ENCODE assay signal across 9 mouse cellular contexts in the genomic region with DNA sequence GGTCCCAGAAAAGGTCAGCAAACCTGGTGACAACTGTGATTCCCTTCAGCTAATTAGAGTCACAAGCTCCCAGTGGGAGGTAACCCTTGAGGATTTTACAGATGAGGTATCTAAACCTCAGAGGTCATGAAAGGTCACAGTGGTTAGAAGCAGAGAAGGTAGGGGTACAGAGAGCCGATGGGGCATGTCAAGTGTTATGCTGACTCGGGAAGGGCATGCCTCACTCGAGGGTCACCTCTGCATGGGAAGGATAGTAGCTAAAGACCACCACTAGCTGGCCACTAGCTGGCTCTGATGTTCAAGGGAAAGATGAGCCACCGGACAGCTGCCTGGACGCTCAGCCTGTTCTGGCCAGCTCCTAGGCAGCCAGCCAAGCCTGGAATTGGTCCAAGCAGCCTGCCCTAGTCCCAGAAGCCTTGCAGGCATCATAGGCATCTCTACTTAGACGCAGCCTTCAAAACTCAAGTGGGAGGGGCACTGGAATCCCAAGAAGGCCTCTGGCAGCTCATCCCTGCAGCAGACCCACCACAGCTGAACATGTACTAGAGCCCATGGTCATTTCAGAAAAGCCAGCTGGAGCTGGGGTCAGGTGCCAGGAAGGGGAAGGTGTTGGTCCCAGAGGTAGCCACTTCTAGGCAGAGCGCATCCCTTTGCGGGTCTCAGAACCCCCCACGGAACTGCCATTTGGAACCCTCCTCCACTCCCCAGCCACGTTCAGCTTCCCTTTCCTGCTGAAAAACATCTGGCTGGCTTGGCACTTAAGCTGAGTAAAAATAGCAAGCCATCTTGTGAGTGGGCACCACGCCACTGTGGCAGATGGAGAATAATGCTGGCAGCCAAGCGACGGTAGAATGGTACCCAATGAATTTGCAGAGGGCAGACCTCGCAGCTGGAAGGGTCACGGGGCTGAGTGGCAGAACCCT.
DNase-seq lines count a peak whose midpoint lies in the region; ATAC-seq and TF ChIP-seq lines count a peak whose summit lies in the region.
"Had no signal": no experiment of that assay in that cellular context is flagged by ENCODE, and none has a peak within 500 bp of the region (broad histone marks: within the 10 kb centered on the region; RNA-seq: fewer than 3 reads in every experiment).

No protein-coding gene starts in this region.

- H3K4me1 ChIP-seq in lung, postnatal 0 days (ENCODE audit: insufficient read depth, low read depth, low read length): peaks cover 3% of the 10 kb centered on the region; the same call in 1 of the 2 replicates

- WGBS in lung, postnatal 0 days: 30% methylated on average over 15 of the region's 15 CpGs

- no peaks in the 10 kb centered on the region for H3K27me3 ChIP-seq in lung, postnatal 0 days (replicated peaks; ENCODE audit: insufficient read depth, low read length)

- H3K9ac ChIP-seq in lung, postnatal 0 days (replicated peaks; ENCODE audit: low read depth): no peak overlapping the region

- H3K27ac ChIP-seq in lung, postnatal 0 days (ENCODE audit: low read length): no peak overlapping the region
- H3K27ac ChIP-seq: macrophage had no signal

- peak; percentile 98 for DNase-seq in MN1 (ENCODE audit: low spot score)
- DNase-seq in cerebellum, adult 9-10 months: peak; percentile 82
- peak; percentile 67 to 76 for DNase-seq in frontal cortex, postnatal 14 days (ENCODE audit: low spot score in 2 of 2)
- DNase-seq in layer of hippocampus, adult 9-10 months (ENCODE audit: low spot score): peak; percentile 69
- peak; percentile 83 for DNase-seq in lung, postnatal 0 days (ENCODE audit: low spot score)
- DNase-seq in right cerebral cortex, adult 18-20 months: peak; percentile 80

- H3K9me3 ChIP-seq in lung, postnatal 0 days (ENCODE audit: low read length): no peaks in the 10 kb centered on the region

- no peak overlapping the region for H3K4me2 ChIP-seq in lung, postnatal 0 days (replicated peaks; ENCODE audit: low read depth, low read length)

- TF ChIP-seq CTCF in lung, postnatal 0 days (IDR thresholded peaks at IDR 0.05): peak; percentile 69

- peak; percentile 55 for ATAC-seq in hematopoietic stem cell, adult 5-6 weeks (replicated peaks in 1 of 2; ENCODE audit: insufficient read depth in 1 of 2, low FRiP score in 2 of 2, low TSS enrichment in 1 of 2, low read depth in 1 of 2, poor library complexity in 2 of 2, severe bottlenecking in 2 of 2)
- peak; percentile 86 for ATAC-seq in lung, postnatal 0 days
- no peak for ATAC-seq in erythroblast, adult 5-6 weeks (replicated peaks; ENCODE audit: low FRiP score, poor library complexity, severe bottlenecking)

- TF ChIP-seq EP300 in lung, postnatal 0 days (IDR thresholded peaks at IDR 0.05): no peak

- no peaks in the 10 kb centered on the region for H3K36me3 ChIP-seq in lung, postnatal 0 days (ENCODE audit: insufficient read depth, low read length)

- H3K4me3 ChIP-seq in lung, postnatal 0 days (ENCODE audit: low read depth, low read length): no peak overlapping the region
